Mouse (Mus musculus) gastrocnemius, postnatal 14 days (tissue): Measurements from ENCODE around the gene Knstrn. TPM values are rescaled to one million over a fixed set of nuclear protein-coding genes. Genes with fewer than 3 reads are reported as not detected.

ENCODE experiments used
- DNase-seq: peaks from one replicate; pipeline ENCODE4 v3.0.0; 2021; ENCODE audit warnings: mixed read lengths
- intact Hi-C: fragments of 180-260 bp; cut with DNase I; formaldehyde crosslinking; loops from one replicate; pipeline ENCODE4 v1.15.1; 2025; ENCODE audit warnings: low total_unique reads
- long read RNA-seq, 2 experiments: library from polyadenylated mRNA; stranded (forward); transcript quantifications; one replicate each; pipeline ENCODE4 v2.0.0; 2021
- total RNA-seq, 2 experiments: library from RNA; stranded (reverse); gene quantifications; 2 replicates each; pipeline ENCODE4 v1.2.3; 2021

Knstrn gene
- 1 to 10 TPM; 3.8 to 4.1 TPM for total RNA-seq
- long read RNA-seq, experiment 1, full-length matches to known transcripts = 3 of 3 reads
- long read RNA-seq, experiment 1, partial matches to known transcripts = 0 of 3 reads
- long read RNA-seq, experiment 1, other reads (novel, unspliced or antisense) = 0 of 3 reads
- long read RNA-seq, experiment 2, partial matches to known transcripts = 0 of 1 reads
- long read RNA-seq, experiment 2, other reads (novel, unspliced or antisense) = 1 of 1 reads

GRCm38 (mm10) chr2:118813981-118814836, at the start of gene Knstrn:
Knstrn (plus strand) TSS chr2:118814003.
- peak; percentile 87 for DNase-seq
- intact Hi-C loops = no loop called here

DNA sequence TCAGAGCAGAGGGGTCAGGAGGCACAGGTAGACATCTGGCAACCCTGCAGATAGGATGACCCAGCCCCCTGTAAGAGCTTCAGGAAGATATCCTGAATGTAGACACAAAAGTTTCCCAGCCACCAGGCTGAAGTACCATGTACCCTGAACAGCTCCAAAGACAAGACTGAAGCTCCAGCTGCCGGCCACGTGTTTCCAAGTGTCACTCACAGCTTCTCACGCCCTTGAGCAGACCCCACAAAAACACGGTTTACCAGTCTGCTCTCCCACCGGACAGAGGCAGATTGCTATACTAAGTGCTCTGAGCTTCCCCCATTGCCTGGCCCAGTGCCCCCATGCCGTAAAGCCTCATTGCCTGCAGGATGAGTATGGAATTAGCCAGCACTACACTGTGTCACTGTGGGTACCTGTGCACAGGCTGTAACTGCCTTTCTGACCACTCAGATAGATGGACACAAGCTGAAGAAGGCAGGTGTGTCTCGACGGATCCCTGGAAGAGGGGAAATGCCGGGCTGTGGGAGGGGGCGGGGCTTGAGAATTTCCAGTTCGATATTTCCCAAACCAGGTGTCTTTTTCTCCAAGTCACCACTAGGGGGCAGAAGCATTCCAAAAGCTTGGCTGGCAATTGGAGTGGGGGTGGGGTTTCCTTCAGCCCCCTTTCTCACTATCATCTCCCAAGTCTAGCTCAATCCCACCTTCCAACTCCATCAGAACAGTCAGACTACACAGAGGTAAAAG, 49.5 kb upstream of the Knstrn start:
- intact Hi-C loops = no loop called here
- no peak for DNase-seq

GRCm38 (mm10) chr2:118764875-118765274, 48.9 kb upstream of the Knstrn start:
- intact Hi-C loops = no loop called here
- DNase-seq = no peak

- DNase-seq = no peak
- intact Hi-C loops = no loop called here
Observed at GRCm38 (mm10) chr2:118766041-118767033, 47.5 kb upstream of the Knstrn start.

- no peak for DNase-seq
- intact Hi-C loops = no loop called here
Observed at GRCm38 (mm10) chr2:118772158-118772874, 41.5 kb upstream of the Knstrn start, which contains the start of gene Phgr1. Phgr1 (plus strand) TSS chr2:118772769.

- DNase-seq = no peak
- intact Hi-C loops = no loop called here
Observed at GRCm38 (mm10) chr2:118774536-118774935, 39.3 kb upstream of the Knstrn start.

DNA sequence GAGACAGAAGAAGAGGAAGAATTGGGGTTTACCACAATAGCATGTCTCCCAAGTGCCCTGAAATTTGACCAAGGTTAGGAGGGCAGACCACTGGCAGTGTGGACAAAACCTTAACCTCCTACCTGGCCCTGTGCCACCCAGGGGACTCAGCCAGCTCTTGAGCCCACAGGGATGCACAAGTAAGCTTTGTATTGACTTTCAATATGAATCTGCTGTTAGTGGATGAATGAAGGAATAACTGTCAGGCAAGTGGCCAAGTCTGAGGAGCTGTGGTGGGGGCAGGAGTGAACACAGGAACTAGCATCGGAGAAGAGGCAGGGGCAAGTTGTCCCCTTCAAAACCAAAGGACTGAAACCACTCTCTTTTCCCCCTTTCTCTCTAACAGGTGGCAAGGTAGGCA, 38.4 kb upstream of the Knstrn start:
- intact Hi-C loops = no loop called here
- DNase-seq = no peak

GRCm38 (mm10) chr2:118775846-118776245, 38.0 kb upstream of the Knstrn start:
- intact Hi-C loops = no loop called here
- no peak for DNase-seq

GRCm38 (mm10) chr2:118776295-118776694, 37.5 kb upstream of the Knstrn start:
- no peak for DNase-seq
- intact Hi-C loops = no loop called here

GRCm38 (mm10) chr2:118778418-118778817, 35.4 kb upstream of the Knstrn start:
- no peak for DNase-seq
- intact Hi-C loops = no loop called here

- DNase-seq = no peak
- intact Hi-C loops = no loop called here
Observed at GRCm38 (mm10) chr2:118779065-118779464, 34.7 kb upstream of the Knstrn start.

DNA sequence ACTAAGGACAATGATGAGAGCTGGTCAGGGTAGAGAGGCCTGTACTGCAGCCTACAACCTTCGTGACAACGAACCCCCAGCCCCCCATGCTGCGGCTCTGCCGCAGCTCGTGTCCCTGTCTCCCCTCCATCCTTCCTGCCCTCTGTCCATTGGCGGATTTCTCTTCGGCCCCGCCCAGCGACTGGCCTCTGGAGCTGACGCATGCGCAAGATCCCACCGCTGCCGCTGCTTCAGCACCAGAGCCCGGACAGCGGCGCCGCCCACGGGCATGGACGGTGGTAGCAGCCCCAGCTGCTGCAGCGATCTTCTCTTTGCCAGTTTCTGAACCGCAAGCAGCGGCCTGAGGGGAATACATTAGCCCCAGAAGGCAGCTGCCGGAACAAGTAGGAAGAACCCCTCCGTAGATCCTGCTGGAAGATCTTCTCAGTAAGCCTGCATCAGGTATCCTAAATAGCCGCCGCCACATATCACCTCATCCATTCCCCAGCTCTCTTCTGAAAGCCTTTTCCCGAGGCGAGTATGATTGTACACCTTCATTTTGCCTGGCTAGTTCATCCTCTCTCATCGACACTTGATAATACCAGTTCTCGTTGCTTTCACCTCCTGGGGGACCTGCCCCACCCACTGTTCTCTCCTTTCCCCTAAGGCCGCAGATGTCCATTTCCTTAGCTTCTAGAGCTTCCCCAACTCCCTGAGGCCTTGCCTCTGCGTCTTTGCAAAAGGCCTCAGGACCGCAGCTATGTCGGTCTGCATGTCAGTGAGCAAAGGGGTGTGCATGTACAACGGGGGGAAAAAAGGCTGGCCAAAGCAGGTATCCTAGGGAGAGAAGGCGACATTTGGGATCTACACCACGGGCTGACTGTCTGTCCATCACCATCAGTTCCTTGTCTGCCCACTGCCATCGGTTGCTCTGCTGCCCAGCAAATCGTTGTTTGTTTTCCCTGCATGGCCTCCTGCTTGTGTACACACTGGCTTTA, 34.0 kb upstream of the Knstrn start, which contains the start of gene Disp2:
Gene Disp2, plus strand, starts transcription at position 216 of the 977 bp plus-strand sequence.
- intact Hi-C loops = loop anchor here (5.0 to 10.0 kb wide), 2 partner anchors 75 to 103 kb away; partner anchors contain the start of gene Ankrd63

GRCm38 (mm10) chr2:118781115-118781514, 32.7 kb upstream of the Knstrn start:
- intact Hi-C loops = loop anchor here (5.0 to 10.0 kb wide), 2 partner anchors 76 to 101 kb away; partner anchors contain the start of gene Ankrd63

More for the DNA sequence above, 34.0 kb upstream of the Knstrn start, which contains the start of gene Disp2:
- DNase-seq = peak; percentile 93

GRCm38 (mm10) chr2:118782303-118782702, 31.5 kb upstream of the Knstrn start:
- intact Hi-C loops = loop anchor here (5.0 to 10.0 kb wide), 2 partner anchors 78 to 100 kb away; partner anchors contain the start of gene Ankrd63
- no peak for DNase-seq

More at GRCm38 (mm10) chr2:118781115-118781514, 32.7 kb upstream of the Knstrn start:
- no peak for DNase-seq

- DNase-seq = no peak
- intact Hi-C loops = loop anchor here (5.0 to 10.0 kb wide), 2 partner anchors 78 to 99 kb away; partner anchors contain the start of gene Ankrd63
Observed at GRCm38 (mm10) chr2:118783093-118783492, 30.7 kb upstream of the Knstrn start.

- DNase-seq = no peak
- intact Hi-C loops = loop anchor here (5.0 to 10.0 kb wide), 2 partner anchors 79 to 99 kb away; partner anchors contain the start of gene Ankrd63
Observed at GRCm38 (mm10) chr2:118783663-118784062, 30.1 kb upstream of the Knstrn start.
